Mouse (Mus musculus): ENCODE data around the gene Rps13.
"Not testable (repeated sequence)": the region's sequence is repeated elsewhere in the genome, so short reads cannot be mapped to it uniquely, and the experiment has no call there.

The Rps13 gene

DNA sequence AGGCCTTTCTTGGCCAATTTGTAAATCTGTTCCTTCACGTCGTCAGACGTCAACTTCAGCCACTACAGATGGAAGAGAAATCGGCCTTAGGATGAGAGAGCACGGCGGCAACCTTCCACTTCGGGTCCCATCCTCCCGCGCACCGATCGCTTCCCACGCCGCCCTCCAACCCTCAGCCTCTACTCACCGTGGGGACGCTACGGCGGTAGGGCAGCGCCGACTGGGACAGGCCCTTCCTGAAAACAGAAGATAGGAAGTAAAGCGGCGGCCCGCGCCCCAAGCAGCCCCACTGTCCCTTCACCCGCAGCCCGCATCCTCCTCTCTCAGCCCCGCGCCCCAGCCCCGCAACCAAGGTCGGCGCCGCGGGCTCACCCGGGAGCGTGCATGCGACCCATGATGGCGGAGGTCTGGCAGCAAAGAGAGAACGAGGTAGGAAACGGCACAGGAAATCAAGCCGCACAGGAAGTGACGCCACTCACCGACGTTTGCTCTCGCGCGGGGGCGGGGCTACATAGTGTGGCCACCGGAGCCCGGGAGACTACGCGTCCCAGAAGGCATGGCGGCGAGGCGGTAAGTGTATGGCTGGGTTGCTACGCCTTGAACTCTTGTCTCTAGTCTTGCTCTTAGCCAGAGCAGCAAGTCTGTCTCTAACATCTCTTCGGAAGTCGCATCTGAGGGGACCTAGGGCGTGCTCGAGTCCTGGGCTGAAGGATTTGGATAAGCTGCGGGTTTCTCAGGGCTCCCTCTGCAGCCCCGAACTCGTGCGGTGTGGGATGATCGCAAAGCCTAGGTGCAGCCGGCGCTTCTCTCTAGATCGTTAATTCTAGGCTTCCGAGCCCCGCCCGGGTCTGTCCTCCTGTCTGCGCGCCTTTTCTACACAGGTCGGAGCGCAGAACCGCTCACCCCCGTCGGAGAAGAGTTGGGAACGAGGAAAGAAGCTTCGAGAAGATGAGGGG lies at the start of gene Rps13:
Gene Rps13 (minus strand): TSS at position 483 of the 956 bp plus-strand sequence.
- peak; percentile 95 for DNase-seq (ENCODE audit: low read depth, low spot score)

DNA sequence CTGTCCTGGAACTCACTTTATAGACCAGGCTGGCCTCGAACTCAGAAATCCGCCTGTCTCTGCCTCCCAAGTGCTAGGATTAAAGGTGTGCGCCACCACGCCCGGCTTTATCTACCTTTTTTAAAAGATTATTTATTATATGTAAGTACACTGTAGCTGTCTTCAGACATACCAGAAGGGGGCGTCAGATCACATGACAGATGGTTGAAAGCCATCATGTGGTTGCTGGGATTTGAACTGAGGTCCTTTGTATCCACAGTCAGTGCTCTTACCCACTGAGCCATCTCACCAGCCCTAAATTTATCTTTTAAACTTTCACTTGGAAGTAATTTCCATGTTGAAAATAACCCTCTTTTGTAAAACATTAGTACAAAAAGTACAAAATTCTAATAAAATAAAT lies 45.2 kb upstream of the Rps13 start:
- DNase-seq (ENCODE audit: low read depth, low spot score) = not testable (repeated sequence)

DNA sequence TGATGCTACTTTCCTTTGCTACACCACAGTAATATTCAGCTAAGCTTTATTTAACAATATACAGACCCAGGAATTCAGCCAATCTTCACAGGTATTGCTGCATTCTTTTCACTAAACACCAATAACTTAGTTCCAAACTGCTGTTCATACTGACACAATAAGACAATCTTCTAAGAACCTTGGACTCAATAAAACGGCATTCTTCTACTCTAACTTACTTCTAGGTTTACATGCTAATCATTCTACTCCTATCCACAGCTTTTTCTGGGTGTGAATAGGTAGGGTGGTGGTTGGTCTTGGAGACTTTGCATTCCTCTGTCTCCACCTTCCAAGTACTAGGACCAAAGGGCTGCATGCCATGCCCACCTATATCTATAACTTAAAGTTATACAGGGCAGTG lies 40.3 kb upstream of the Rps13 start:
- no peak for DNase-seq (ENCODE audit: low read depth, low spot score)

DNA sequence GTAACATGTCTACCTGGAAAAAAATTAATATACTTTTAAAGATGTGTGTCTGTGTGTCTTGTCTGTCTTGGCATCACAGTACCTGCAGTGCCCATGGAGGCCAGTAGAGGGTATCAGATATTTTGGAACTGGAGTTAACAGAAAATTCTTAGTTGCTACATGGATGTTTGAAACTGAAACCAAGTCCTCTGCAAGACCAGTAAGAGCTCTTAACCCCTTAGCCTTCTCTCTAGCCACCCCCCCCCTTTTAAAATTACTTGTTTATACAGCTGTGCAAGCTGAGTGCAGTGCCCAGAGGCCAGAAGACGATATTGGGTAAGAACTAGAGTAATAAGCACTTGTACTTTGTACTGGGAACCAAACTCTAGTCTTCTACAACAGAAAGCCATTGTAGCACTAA lies 2.2 kb upstream of the Rps13 start:
- peak; percentile 48 for DNase-seq (ENCODE audit: low read depth, low spot score)

DNA sequence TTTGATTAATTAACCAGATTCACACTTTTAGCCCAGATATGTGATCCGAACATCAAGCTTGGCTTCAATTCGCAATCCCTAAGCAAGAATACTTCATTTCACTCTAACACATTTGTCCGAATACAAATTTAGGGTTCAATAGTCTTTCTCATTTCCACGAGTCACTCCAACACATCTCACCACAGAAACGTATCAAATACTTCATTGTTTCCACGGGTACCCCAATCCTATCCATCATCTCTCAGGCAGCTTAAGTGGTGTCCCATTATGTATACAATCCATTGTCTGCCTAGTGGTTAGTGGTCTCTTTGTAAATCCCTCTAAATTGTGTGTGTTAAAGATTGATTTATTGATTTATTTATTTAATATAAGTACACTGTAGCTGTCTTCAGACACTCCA lies 1.1 kb upstream of the Rps13 start:
- DNase-seq (ENCODE audit: low read depth, low spot score) = no peak

GRCm38 (mm10) chr7:116334669-116335038 lies 659 bp upstream of the Rps13 start:
- no peak for DNase-seq (ENCODE audit: low read depth, low spot score)

DNA sequence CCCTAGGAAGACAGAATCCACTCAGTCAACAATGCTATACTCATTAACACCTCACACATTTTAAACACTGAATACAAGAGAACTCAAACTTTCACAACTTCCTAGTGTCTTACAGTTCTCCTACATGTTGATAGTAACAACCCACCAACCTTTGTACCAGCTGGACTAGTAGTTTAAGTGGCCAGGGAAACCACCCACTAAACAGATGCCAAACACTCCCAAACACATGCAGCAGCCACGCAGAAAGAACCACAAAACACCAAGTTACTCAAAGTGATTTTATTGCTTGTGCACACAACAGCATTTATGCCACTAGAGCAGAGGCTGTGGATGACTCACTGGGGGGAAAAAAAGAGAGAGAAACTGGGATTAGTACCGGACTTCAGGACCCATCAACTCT lies 2.7 kb downstream of the Rps13 start:
- DNase-seq (ENCODE audit: low read depth, low spot score) = no peak

GRCm38 (mm10) chr7:116329858-116330257 lies 4.1 kb downstream of the Rps13 start:
- DNase-seq (ENCODE audit: low read depth, low spot score) = no peak

DNA sequence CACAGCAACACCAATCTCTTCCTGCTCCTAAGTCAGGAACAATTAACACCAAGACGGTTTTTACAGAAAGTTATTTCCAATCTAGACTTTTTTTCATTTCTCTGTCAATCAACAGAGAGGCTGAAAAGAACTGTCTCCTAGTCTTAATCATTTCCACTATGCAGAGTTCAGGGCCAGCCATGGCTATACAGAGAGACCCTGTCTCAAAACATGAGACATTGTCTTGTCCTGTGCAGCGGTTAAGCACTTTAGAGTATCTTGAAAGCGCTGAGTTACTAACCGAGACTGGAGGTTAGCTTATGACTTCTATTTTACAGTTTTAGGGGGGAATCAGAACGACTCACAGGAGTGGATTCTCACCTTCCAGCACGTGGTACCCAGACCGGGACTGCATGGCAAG lies 5.2 kb downstream of the Rps13 start:
- DNase-seq (ENCODE audit: low read depth, low spot score) = no peak

DNA sequence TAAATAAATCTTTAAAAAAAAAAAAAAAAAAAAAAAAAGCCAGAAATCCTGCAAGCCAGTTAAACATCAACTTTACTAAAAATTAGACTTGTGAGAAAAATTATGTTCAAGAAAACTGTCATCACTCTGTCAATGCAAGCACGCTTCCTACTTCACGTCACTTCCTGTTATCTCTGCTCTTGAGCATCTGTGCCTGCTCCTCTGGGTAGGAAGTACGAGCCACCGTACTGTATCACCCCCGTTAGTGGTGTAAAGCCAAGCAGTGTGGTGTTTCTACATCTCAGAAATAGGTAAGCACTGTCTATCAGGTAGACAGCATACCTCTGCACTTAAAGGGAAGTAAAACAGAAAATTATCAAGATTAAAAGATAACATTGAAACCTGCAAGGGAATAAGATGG lies 6.1 kb downstream of the Rps13 start:
- DNase-seq (ENCODE audit: low read depth, low spot score) = no peak

DNA sequence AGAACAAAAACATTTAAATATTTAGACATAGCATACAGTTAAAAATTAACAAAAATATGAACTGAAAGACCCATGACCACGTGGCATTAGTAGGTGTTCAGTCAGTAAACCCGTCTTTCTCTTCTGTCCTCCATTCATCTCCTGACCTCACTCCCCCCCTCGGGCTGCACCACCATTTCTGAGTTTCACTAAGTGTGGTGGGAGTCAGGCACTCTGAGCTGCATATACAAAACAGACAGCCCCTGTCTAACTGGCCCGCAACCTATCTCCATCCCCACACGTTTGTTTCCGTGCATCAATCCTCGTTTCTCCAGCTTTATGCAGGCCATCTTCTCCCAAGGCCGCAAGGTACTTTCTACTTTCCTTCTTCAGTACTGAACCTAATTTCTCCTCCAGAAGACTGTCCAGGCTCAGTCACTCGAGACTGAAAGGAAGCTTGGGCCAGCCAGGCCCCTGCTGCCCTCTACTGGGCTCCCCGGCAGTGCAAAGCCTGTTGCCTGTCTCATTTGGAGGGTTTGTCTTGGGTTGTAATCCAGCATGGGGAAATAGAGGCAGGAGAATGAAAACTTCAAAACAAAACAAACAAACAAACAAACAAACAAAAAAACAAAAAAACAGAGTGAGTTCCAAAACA lies 10.5 kb downstream of the Rps13 start:
- peak; percentile 76 for DNase-seq (ENCODE audit: low read depth, low spot score)

GRCm38 (mm10) chr7:116309456-116309855 lies 24.5 kb downstream of the Rps13 start:
- peak; percentile 59 for DNase-seq (ENCODE audit: low read depth, low spot score)

GRCm38 (mm10) chr7:116308632-116308991 lies 25.4 kb downstream of the Rps13 start:
- DNase-seq (ENCODE audit: low read depth, low spot score) = no peak

DNA sequence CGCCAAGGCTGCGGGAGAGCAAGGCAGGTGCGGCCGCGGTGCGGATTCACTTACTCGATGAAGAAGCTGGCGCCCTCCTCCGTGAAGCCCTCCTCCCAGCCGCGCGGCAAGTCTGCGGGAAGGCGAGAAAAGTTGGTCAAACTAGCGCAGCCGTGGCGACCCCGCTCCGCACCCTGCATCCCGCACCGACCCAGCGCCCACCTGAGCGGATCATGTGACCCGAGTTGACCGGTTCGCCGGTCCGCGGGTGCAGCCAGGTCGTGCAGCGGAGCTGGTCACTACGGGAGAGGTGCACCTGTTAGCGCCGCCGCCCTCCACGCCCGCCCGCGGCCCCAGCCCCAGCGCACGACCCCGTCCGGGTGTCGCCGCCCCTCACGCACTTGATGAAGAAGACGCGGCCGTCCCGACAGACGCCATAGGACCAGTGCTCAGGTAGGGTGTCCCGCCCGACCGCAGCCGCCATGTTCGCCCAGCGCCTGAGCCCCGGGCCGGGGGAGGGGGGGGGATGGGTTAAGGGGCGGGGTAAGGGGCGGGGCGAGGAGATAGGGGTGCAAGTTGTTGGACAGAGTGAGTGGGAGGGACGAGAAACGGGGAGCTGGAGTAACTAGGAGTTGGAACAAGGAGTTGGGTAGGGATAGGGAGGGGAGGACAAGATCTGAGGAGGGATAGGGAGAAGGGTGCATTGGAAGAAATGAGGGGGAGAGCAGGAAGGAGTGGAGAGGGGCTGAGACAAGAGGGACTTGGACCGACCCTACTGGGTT lies 25.9 kb downstream of the Rps13 start, which contains the start of gene Plekha7:
Gene Plekha7 (minus strand): TSS at position 506 of the 761 bp plus-strand sequence.
- DNase-seq (ENCODE audit: low read depth, low spot score) = peak; percentile 61

DNA sequence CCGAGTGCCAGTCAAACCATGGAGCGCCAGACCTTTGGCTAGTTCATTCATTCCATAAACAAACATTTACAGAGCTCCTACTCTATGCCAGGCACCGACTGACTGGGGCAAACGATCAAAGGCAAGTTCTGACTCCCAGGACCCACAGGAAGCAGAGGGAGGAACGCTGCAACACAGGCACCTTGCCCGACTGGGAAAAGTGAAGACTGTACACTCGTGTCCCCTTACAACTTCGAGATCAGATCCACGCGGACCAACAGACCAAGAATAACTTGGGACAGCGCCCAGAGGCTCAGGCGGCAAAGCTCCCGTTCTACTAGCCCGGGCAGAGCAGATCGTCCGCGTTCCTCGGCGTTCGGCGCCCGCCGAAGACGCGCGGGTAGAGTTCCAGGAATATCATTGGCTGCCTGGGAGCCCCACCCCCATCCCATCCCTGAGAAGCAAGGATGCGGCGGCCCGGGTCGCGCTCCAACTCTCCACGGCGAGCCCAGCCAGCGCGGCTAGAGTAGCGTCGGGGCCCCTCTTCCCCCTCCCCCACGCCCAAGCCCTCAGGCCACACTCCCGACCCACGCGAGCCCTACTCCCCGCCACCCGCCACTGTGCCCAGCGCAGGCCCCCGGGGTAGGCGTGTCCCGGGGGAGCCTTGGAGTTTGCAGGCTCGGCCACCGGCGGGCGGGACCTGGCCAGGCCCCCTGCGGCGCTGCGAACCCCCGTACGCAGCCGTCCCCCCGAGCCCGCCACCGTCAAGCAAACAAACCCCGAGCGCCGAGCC lies 26.7 kb downstream of the Rps13 start:
- peak; percentile 86 for DNase-seq (ENCODE audit: low read depth, low spot score)

DNA sequence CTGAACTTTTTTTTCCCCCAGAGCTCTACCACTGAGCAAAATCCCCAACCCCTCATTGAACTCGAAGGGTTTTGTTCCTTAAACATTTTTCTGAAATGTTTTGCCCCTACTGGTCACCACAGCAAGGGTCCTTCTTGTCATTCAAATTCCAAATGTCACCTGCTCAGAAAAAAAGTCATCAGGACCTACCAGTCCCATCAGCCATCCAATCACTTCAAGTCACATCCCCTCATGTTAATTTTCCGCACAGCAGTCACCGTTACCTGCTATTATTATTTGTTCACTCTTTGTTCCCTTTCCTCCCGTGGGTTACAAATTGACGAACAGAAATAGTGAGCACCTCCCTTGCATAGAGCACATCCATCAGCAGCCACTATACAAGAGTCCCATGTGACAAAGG lies 27.4 kb downstream of the Rps13 start:
- no peak for DNase-seq (ENCODE audit: low read depth, low spot score)

DNA sequence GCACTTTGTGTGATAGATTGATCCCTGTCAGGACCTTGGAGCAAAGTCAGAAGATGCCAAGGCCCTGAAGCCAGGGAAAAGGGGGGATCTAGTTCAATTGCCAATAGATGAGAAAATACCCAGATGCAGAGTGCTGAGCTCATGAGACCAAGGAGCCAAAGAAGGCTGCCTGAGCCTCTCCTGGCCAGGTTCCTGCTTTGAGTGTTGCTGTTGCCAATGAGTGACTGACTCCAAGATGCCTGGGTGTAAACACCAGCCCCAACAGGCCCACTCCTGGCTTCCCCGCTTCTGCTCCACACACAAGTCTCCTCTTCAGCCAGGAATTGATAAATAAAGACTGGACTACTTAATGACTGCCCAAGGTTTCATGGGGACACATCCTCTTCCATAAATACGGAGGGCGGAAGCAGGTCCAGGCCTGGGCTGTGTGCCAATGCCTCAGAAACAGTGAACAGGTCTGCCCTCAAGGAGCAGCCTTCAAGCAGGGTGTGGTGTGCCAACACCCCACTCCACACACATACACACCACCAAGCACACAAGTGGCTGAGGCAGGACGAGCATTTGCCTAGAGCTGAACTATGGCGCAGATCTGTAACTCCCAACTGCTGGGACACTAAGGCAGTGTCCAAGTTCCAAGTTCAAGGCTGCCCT lies 32.2 kb downstream of the Rps13 start:
- no peak for DNase-seq (ENCODE audit: low read depth, low spot score)

- DNase-seq (ENCODE audit: low read depth, low spot score) = no peak
These were observed 32.9 kb downstream of the Rps13 start for GRCm38 (mm10) chr7:116301144-116301543.

DNA sequence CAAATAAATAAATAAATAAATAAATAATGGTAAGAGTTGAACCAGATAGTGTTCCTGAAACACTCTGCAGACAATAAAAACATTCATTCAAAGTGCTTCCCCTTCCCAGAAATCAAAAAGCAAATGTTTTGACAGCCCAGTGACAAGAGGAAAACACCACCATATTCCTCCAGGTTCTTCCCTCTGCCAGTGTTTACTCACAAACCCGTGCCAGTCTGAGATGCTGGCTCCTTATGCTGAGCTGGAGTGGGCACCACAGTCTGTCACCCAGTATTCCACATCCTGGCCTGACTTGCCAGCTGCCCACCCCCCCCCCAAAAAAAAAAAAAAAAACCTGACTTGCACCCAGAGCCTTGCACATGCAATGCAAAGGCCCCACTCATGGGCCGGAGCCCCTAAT lies 35.1 kb downstream of the Rps13 start:
- no peak for DNase-seq (ENCODE audit: low read depth, low spot score)

GRCm38 (mm10) chr7:116298389-116298788 lies 35.6 kb downstream of the Rps13 start:
- DNase-seq (ENCODE audit: low read depth, low spot score) = no peak

DNA sequence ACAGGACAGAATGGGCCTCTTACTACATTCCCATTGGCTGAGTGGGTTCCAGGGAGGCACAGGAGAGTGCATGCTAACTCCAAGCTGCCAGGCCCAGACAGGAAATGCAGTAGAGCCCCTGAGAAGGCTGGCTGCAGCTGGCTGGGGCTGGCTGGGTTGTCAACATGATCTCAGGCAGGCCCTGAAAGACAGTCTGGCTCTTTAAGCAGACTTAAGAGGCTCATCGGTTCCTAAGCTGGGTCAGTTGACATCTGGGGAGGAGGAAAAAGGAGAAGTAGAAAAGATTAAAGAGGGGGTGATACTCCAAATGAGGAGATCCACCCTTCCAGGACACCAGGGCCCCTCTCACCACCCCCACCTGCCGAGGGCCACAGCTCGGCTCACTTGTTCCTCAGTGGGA lies 39.0 kb downstream of the Rps13 start:
- DNase-seq (ENCODE audit: low read depth, low spot score) = no peak

Data from mesoderm, embryonic 11.5 days (tissue).